Mouse (Mus musculus) frontal cortex, postnatal 25 days (tissue): ENCODE measurements around the gene Gm20431.

Experiments used
- DNase-seq, 2 experiments: peaks; one replicate each; pipeline ENCODE4 v3.0.0; 2022; ENCODE audit warnings: low spot score in 2 of 2

Gene Gm20431

DNA sequence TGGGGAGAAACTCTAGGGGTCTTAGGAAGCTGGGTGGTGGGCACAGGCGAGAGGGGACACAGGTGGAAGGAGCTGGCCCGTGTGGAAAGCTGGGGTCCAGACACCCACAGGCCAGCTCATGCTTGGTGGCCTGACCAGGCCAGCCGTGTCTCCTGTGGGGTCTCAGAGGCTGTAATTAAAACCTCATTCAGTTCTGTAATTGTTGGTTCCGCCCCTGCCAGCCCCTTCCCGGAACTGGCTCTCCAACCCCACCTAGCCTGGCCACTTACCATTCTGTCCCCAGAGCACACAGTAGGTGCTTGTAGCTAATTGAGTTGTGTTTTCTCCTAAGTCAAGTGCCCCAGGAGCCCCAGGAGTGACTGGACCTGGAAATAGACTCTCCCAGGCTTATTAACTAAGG lies 62.1 kb downstream of the Gm20431 start:
- DNase-seq: no peak

DNA sequence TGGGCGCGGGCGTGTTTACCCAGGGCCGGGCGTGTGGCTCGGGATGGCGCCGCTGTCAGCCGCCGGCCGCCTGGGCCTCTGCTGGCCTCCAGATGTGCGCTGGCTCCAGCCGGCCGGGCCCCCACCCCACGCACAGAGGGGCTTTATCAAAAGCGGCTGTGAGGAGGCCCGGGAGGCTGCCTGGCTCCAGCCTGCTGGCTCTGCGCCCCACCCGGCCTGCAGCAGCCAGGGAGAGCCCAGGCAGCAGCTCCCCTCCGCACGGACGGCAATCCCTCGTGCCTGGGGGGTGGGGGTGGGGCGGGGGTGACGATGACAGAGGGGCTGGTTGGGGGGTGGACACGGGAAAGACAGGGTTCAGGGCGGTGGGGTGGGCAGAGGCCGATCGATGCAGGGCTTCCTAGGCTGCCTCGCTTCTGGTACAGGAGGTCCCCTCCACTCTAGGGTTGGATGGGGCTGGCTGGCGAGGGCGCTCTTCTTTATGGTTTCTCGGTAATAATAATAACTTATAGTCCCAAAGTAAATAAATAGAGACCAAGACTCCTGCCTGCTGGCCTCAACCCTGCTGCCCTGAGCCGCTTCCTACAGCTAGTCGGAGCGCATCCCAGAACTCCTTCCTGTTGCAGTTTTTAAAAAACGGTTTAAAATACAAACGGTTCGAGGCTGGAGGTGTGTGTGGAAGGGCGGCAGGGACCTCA lies 63.7 kb downstream of the Gm20431 start:
- no peak for DNase-seq

DNA sequence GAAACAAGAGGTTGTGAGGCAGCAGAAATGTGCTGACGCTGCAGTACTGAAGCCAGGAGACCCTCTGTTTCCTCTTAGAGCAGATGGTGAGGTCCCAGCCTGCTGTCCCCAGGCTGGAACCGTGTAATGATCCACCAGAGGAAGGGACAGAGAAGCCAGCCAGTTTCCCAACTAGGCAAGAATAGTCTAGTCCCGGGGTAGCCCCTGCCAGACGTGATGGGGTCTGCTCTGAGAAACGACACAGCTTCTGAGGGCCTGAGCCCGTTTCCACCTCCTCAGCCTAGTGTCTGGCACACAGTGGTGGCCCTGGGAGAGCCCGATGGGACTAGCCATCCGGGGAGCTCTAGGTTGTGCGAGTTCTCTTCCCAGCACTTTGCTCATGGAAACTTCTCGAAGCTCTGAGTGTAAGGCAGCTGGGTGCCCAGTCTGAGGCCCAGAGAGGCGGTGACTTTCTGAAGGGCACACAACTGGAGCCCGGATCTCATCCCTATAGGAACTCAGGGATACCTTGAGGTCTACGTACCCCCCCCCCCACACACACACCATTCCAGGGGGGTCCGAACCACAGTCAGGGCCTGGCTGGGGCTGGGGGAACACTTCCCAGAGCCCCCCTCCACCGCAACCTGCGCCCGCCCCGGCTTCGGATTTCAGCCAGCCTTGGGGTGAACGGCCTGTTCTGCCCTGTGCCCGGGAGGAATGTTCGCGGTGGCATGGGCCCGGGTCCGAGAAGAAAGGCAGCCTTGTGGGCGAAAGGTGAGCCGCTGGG lies 64.4 kb downstream of the Gm20431 start:
- no peak for DNase-seq

- DNase-seq: no peak
These were observed 65.0 kb downstream of the Gm20431 start for GRCm38 (mm10) chr2:167596262-167596661.

DNA sequence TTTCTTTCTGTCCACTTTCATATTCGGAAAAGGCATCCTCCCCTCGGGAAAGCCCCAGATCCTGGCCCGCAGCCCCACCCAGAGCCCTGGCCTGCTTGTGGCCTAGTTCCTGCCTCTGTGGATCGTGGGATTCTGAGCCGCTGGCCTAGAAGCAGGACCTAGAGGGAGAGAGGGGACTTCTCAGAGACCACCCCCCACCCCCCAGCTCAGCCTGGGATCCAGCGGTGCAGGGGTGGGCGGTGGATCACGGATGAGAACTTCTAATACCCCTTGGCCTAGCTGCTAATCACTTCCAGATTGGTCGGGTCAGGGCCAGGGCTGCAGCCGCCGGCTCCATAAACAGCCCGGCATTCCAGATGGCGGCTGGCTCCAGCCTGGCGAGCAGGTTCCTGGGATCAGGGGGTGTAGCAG lies 65.5 kb downstream of the Gm20431 start:
- DNase-seq: no peak

GRCm38 (mm10) chr2:167594444-167594934 lies 66.8 kb downstream of the Gm20431 start:
- DNase-seq: peak; percentile 36 to 39

- DNase-seq: no peak
These were observed 67.6 kb downstream of the Gm20431 start for GRCm38 (mm10) chr2:167593551-167594250.

DNA sequence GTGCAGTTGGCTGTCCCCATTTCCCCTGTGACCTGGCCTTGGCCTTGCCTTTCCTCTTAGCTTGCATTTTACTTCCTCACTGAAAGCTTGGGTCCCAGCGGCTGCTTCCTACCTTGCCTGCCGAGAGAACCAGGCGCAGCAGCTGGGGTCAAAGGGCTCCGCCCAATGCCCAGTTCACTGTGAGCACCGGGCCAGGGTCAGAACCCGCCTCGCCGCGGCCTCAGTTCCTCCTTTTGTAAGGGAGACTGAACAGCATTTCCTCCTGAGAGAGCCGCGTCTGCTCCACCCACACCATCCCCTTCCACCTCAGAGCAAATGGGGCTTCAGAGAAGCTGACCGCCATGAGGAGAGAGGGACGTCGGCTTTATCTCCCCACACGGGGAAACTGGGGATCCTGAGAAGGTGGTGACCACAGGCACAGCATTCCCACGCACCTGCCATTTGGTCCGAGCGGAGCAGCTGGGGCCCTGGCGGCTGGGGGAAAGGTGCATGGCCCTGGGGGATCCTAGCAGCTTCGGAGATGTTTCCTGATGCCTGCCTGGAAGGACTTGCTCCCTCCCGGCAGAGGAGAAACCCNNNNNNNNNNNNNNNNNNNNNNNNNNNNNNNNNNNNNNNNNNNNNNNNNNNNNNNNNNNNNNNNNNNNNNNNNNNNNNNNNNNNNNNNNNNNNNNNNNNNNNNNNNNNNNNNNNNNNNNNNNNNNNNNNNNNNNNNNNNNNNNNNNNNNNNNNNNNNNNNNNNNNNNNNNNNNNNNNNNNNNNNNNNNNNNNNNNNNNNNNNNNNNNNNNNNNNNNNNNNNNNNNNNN lies 72.3 kb downstream of the Gm20431 start:
- DNase-seq: no peak

DNA sequence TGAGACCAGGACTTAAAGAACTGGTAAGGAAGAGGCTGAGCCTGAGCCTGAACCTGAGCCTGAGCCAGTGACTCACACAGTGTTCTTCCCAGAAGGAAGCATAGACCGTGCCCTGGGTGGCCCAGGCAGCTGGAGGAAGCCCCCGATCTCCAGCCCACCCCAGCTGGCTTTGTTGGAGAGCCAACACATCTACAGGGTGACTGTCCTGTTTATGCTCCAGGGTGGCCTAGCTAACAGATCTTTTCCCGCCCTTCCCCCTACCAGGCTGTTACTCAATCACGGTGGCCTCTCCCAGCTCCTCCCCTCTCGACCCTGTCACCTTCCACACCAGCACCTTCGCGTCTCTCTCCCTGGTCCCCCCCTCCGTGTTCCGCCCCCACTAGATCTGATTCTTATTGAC lies 74.3 kb downstream of the Gm20431 start:
- no peak for DNase-seq

GRCm38 (mm10) chr2:167586041-167586440 lies 75.3 kb downstream of the Gm20431 start:
- DNase-seq: no peak

DNA sequence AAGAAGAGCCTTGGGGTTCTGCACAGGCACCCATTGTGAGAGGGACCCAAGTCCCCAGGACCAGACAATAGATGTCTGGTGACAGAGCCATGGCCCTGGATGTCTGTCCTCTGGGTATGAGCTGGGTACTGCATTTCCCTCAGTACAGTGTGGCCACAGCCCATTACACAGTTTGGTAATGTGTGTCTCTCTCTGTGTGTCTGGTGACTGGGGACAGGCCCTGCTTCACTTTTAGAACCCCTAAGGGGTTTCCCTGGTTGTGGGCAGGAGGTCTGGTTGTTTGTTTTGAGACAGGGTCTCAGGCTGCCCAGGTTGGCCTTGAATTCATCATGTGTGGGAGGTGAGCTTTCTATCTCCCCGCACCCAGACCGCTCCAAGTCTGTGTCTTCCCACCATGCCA lies 76.0 kb downstream of the Gm20431 start:
- DNase-seq: no peak

DNA sequence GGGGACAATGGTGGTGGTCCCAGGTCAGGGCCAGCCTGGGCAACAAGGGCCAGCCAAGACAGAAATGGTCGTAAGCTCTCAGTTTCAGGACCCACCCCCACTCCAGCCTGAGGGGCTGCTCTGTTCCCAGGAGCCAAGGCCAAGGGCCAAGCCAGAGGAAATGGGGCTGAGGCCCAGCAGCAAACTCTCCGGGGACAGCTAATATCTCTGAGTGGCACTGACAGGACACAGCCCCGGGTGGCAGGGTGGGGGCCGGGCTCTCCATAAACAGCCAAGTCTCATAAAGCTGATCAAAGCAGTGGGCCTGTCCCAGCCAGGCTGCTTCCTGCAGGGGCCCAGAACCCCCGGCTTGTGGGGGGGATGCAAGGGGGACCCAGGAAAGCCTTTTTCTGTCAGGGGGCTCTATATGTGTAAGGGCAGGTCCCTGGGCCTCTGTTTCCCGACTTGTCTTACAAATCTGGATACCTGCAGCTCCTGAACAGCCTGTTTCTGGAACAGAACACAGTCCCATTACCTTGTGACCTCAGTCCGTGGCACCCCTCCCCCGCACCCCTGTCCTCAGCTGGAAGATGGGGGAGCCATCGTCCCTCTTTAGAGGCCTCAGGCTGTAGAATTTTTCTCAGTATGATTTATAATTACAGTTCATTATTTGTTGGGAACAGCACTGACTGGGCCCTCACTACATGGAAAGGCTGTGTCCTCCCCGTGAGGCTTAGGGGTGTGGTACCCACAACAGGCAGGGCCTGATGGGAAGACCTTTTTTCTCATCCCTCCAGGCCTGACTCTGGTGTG lies 77.9 kb downstream of the Gm20431 start:
- no peak for DNase-seq

DNA sequence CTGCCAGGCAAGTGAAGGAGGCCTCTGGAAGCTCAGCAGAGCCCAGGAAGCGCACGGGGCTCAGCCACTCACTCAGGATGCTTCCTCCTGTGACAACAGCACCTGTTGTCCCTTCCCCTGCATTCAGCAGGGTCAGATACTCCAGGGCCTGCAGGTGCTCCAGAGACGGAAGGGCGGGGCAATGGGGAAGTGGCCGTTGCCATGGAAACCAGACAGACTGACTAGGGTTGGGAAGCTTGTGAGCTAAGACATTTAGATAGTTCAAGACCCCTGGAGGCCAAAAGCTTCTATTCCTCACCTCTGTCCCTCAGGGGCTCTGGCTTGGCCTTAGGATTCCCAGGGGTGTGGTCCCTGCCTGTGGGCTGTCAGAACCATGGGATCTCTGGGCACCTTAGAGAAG lies 82.8 kb downstream of the Gm20431 start:
- DNase-seq: no peak

DNA sequence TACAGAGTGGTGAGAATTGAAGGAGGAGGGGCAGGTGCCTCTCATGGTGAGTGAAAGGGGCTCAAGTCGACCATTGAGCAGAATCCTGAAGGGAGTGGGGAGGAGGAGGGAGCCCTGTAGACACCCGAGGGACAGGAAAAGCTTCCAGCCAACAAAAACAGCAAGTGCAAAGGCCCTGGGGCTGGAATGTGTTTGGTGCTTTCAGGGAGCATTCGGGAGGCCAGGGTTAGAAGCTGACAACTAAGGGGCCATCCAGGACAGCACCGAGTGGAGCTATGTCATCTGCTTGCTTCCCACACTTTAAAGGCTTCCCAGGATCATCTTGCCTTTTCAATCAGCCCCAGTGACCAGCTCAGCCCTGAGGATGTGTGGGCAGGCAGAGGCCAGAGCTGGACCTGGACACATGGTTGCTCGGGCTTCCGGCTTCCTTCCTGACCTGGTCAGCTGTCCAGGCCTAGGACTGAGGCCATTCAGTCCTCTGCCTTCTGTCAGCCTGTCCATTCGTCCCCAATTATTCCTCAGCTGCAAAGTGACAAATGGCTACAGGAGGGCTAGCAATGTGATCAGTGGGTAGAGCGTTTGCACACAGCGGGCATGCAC lies 84.0 kb downstream of the Gm20431 start:
- no peak for DNase-seq

- DNase-seq: no peak
These were observed 85.1 kb downstream of the Gm20431 start for GRCm38 (mm10) chr2:167576121-167576620.

DNA sequence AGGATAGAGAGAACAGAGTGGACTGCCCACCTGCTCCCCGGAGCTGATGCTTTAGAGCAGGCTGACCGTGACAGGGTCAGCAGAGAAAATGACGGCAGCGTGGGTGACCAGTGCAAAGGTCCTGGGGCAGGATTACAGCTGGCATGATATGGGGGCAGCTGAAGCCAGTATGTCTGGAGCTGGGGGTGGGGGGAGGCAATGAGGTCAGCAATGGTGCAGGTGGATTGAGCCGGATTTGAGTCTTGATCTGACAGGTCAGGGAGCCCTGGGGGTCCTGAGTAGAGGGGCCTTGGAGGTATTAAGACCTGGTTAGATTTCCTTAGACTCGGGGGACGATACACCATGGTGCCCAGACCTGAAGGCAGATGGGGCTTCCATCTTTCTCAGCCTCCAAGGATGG lies 85.7 kb downstream of the Gm20431 start:
- DNase-seq: no peak

DNA sequence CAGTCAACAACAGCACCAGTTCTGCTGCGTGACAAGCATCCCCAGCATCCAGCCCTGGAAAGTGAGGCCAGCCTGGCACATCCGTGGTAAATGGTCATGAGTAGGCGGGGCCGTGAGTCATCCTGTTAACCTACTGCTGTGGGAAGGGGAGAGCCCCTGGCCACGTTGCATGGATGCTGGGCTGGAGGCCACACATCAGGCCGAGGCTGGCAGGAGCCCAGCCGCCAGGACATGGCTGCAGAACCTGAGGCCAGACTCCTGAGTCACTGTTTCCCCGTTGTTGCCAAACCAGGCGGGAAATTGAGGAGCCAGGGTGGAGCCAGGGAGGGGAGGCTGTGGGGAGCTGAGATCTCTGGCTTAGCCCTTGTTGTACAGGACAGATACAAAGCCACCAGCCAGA lies 86.5 kb downstream of the Gm20431 start:
- DNase-seq: no peak

- no peak for DNase-seq
These were observed 89.7 kb downstream of the Gm20431 start for GRCm38 (mm10) chr2:167571442-167572220.

DNA sequence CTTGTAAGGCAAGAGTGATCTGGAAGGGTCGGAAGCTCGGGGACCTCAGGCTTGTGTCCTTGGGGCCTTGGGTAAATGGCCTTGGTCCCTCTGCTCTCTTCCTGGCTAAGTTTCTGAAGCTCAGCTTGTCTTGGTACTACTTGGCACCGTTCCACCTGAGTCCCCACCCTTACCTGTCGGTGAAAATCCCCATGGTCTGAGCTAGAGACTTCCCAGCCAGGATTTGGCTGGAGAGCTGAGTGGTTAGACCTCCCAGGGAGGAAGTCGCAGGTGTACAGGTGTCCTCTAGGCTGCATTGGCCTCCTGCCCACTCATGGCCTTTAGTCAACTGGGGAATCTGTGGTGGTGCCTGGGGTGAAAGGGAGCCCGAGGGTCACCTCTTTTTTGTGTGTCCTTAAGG lies 90.5 kb downstream of the Gm20431 start:
- DNase-seq: no peak
